Mouse (Mus musculus) C2C12 (cell line): ENCODE results near the gene Olfr845. TPM values are rescaled to one million over a fixed set of nuclear protein-coding genes. Genes with fewer than 3 reads are reported as not detected.

ENCODE experiments used
- H3K27me3 ChIP-seq: one replicate; pipeline ENCODE4 v1.6.1; 2011; ENCODE audit not compliant: control insufficient read depth, insufficient read depth, insufficient read length
- H3K36me3 ChIP-seq: one replicate; pipeline ENCODE4 v1.6.1; 2011; ENCODE audit not compliant: control insufficient read depth, insufficient read depth
- H3K4me3 ChIP-seq: one replicate; pipeline ENCODE4 v1.5.1; 2011; ENCODE audit warnings: mild to moderate bottlenecking, control low read depth; ENCODE audit not compliant: poor library complexity, insufficient read depth, severe bottlenecking
- H3K79me2 ChIP-seq: one replicate; pipeline ENCODE4 v1.6.1; 2011; ENCODE audit not compliant: control insufficient read depth, insufficient read depth
- H3K79me3 ChIP-seq: one replicate; pipeline ENCODE4 v1.6.1; 2011; ENCODE audit warnings: low read depth, control low read depth
- H3ac ChIP-seq: one replicate; pipeline ENCODE3; 2011; ENCODE audit warnings: low read depth; ENCODE audit not compliant: control insufficient read depth, insufficient read length
- CEBPB ChIP-seq: IDR thresholded peaks from one replicate; pipeline ENCODE4 v1.6.1; 2011; ENCODE audit warnings: low read depth, mild to moderate bottlenecking, control low read depth, moderate library complexity
- CTCF ChIP-seq: IDR thresholded peaks from one replicate; pipeline ENCODE4 v1.5.1; 2011; ENCODE audit not compliant: control insufficient read depth, insufficient read depth, insufficient read length
- FOSL1 ChIP-seq: IDR thresholded peaks from one replicate; pipeline ENCODE4 v1.8.0; 2011; ENCODE audit warnings: mild to moderate bottlenecking, low read length; ENCODE audit not compliant: poor library complexity, insufficient read depth, severe bottlenecking
- MAX ChIP-seq: IDR thresholded peaks from one replicate; pipeline ENCODE4 v1.6.1; 2011; ENCODE audit warnings: mild to moderate bottlenecking, control low read depth
- MYOD1 ChIP-seq: IDR thresholded peaks from one replicate; pipeline ENCODE4 v1.6.1; 2011; ENCODE audit warnings: low read depth; ENCODE audit not compliant: control insufficient read depth, insufficient read length
- MYOG ChIP-seq: IDR thresholded peaks from one replicate; pipeline ENCODE4 v1.6.1; 2011; ENCODE audit not compliant: control insufficient read depth, insufficient read length; ENCODE audit errors: extremely low read depth
- USF1 ChIP-seq: IDR thresholded peaks from one replicate; pipeline ENCODE4 v1.6.1; 2011; ENCODE audit warnings: low read depth, mild to moderate bottlenecking, control low read depth, moderate library complexity
- long read RNA-seq, 2 experiments: library from polyadenylated mRNA; unstranded; transcript quantifications; one replicate each; pipeline ENCODE4 v2.0.0; 2019 to 2020
- polyA plus RNA-seq: library from polyadenylated mRNA; unstranded; fragments of >200 nt; fragmentation: generic; extraction: Trizol; gene quantifications from one replicate; pipeline ENCODE4 v1.2.1, GENCODE M21; 2012; ENCODE audit warnings: missing spikeins

Gene Olfr845
- polyA plus RNA-seq: 0.01 TPM
- long read RNA-seq, experiment 1: 0 reads
- long read RNA-seq, experiment 2: 0 reads

DNA sequence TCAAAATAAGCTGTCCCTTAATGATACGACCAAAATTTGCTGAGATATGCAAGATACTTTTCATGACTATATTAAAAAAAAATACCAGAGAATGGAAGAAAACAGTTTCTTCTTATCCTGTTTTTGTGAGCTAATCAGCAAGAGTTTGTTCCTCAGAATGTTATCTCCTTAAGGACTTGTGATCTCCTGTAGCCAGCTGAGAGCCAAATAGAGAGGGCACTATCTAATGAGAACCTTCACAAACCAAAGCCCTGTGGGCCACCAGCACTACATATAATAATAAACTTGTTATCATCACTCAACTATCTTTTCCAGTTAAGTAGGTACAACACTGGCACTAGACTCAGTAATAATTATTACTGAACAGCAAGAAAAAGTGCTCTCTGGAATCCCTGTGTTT is at the start of gene Olfr845:
TSS of gene Olfr845 (plus strand) at position 301 of the 400 bp plus-strand sequence.
- Histone ChIP-seq H3ac (no peak within 1 kb of the TSS), H3K36me3 (no peaks in the 10 kb centered on the region)
- TF ChIP-seq MYOG: no peak
- no peak for TF ChIP-seq FOSL1
- no peak for TF ChIP-seq USF1
- TF ChIP-seq CEBPB: no peak
- TF ChIP-seq CTCF: no peak
- TF ChIP-seq MYOD1: no peak
- TF ChIP-seq MAX: no peak

DNA sequence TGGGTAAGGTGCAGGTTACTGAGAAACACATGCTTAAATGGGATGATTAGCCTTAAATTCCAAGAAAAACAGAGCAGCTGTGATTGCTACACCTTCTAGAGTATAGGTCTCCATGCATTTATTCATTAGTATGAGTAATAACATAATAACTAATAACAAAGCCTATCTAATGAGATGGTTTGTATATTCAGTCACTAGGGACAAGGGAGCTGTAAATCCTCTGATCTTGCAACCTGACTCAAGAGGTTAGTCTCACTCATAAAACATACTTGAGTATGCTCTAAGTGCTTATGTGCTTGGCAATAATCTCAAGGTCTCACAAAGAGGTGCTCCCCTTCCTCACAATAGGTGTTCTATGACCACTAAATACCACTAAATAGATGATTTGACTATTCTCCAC is 20.2 kb upstream of the Olfr845 start, which contains the start of gene Olfr844:
TSS of gene Olfr844 (plus strand) at position 301 of the 400 bp plus-strand sequence.
- TF ChIP-seq CEBPB (no peak), CTCF (no peak), MYOG (no peak), MAX (no peak), MYOD1 (no peak), FOSL1 (no peak), USF1 (no peak)
- H3K79me3 ChIP-seq: no peaks in the 10 kb centered on the region
- no peak within 1 kb of the TSS for H3K4me3 ChIP-seq
- no peak within 1 kb of the TSS for H3ac ChIP-seq
- H3K27me3 ChIP-seq: no peaks in the 10 kb centered on the region
- no peaks in the 10 kb centered on the region for H3K79me2 ChIP-seq
- H3K36me3 ChIP-seq: no peaks in the 10 kb centered on the region

More for the DNA sequence above, at the start of gene Olfr845:
- Histone ChIP-seq H3K79me2 (no peaks in the 10 kb centered on the region), H3K79me3 (no peaks in the 10 kb centered on the region), H3K27me3 (no peaks in the 10 kb centered on the region), H3K4me3 (no peak within 1 kb of the TSS)

- Histone ChIP-seq H3K4me3 (no peak within 1 kb of the TSS), H3ac (no peak within 1 kb of the TSS), H3K36me3 (no peaks in the 10 kb centered on the region), H3K79me3 (no peaks in the 10 kb centered on the region), H3K79me2 (no peaks in the 10 kb centered on the region), H3K27me3 (no peaks in the 10 kb centered on the region)
- no peak for TF ChIP-seq MAX
- TF ChIP-seq MYOD1: no peak
- no peak for TF ChIP-seq USF1
- TF ChIP-seq MYOG: no peak
Observed at GRCm38 (mm10) chr9:19363905-19364304, 27.6 kb downstream of the Olfr845 start, which contains the start of gene Olfr846. Gene Olfr846 (minus strand): TSS chr9:19364005.

GRCm38 (mm10) chr9:19378569-19378968 is 42.3 kb downstream of the Olfr845 start, which contains the start of gene Olfr847:
Gene Olfr847 (minus strand): TSS chr9:19378669.
- no peak for TF ChIP-seq MAX
- TF ChIP-seq MYOD1: no peak
- TF ChIP-seq FOSL1: no peak
- no peak for TF ChIP-seq CEBPB
- no peak for TF ChIP-seq MYOG
- no peak for TF ChIP-seq CTCF
- no peak for TF ChIP-seq USF1
- H3K4me3 ChIP-seq: no peak within 1 kb of the TSS
- no peak within 1 kb of the TSS for H3ac ChIP-seq
- no peaks in the 10 kb centered on the region for H3K79me2 ChIP-seq
- no peaks in the 10 kb centered on the region for H3K79me3 ChIP-seq
- H3K36me3 ChIP-seq: no peaks in the 10 kb centered on the region
- H3K27me3 ChIP-seq: no peaks in the 10 kb centered on the region

Other genes with a start within 250 kb of the Olfr845 start
- gene Olfr836, start 216.1 kb upstream of the Olfr845 start, polyA plus RNA-seq: not detected
- gene Olfr837, start 200.1 kb upstream of the Olfr845 start, polyA plus RNA-seq: not detected
- under 0.01 TPM for gene Olfr839-ps1, start 159.1 kb upstream of the Olfr845 start, polyA plus RNA-seq
- not detected for gene Olfr843, start 84.5 kb upstream of the Olfr845 start, polyA plus RNA-seq
- gene Olfr844, start 20.1 kb upstream of the Olfr845 start, polyA plus RNA-seq: not detected
- gene Olfr846, start 27.5 kb downstream of the Olfr845 start, polyA plus RNA-seq: 0.04 TPM
- gene Olfr847, start 42.2 kb downstream of the Olfr845 start, polyA plus RNA-seq: 0.04 TPM
- gene Olfr849, start 103.8 kb downstream of the Olfr845 start, polyA plus RNA-seq: 0.01 TPM
- not detected for gene Olfr850, start 141.8 kb downstream of the Olfr845 start, polyA plus RNA-seq
- gene Olfr851, start 156.8 kb downstream of the Olfr845 start, polyA plus RNA-seq: not detected
- gene Olfr853, start 204.6 kb downstream of the Olfr845 start, polyA plus RNA-seq: not detected
- gene Olfr854, start 230.9 kb downstream of the Olfr845 start, polyA plus RNA-seq: not detected
- gene Olfr855, start 246.2 kb downstream of the Olfr845 start, polyA plus RNA-seq: not detected